Mouse (Mus musculus): ENCODE measurements around the gene Gcnt2. TPM values are rescaled to one million over a fixed set of nuclear protein-coding genes. Genes with fewer than 3 reads are reported as not detected.

Gcnt2 gene
- polyA plus RNA-seq, 1 experiment from 2014 or later, result 6.0 TPM

DNA sequence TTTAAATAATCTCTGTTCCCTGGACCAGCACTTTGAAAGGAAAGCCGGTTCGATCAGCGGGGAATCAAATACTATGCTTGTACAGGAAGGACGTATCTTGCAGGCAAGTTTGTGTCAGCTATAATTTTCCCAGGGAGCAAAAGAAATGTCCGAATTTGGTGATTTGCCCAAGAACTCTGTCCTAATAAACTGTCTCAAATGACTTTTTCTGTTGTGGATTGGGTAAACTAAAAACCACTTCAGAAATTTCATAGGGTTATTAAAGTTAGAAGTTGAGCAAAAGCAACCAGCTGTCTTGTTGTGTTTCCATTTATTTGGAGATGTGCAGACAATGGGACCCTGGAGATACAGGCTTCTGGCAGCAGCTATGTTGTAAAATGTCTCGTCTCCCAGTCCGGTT is 47.7 kb downstream of the Gcnt2 start:
- H3K36me3 ChIP-seq, result no peaks in the 10 kb centered on the region
- H3K4me3 ChIP-seq (replicated peaks), result no peak overlapping the region
- no peaks in the 10 kb centered on the region for H3K27me3 ChIP-seq
- H3K9me3 ChIP-seq (replicated peaks), result no peaks in the 10 kb centered on the region
- no peak overlapping the region for H3K9ac ChIP-seq
- WGBS, result 61% methylated on average over 7 of the region's 7 CpGs
- no peak overlapping the region for H3K27ac ChIP-seq (replicated peaks)
- no peak overlapping the region for H3K4me2 ChIP-seq (replicated peaks)
- ATAC-seq (ENCODE audit: insufficient number of reproducible peaks, low FRiP score, low TSS enrichment, low read depth), result no peak
- peaks cover 3% of the 10 kb centered on the region; the same call in 1 of the 2 replicates for H3K4me1 ChIP-seq

DNA sequence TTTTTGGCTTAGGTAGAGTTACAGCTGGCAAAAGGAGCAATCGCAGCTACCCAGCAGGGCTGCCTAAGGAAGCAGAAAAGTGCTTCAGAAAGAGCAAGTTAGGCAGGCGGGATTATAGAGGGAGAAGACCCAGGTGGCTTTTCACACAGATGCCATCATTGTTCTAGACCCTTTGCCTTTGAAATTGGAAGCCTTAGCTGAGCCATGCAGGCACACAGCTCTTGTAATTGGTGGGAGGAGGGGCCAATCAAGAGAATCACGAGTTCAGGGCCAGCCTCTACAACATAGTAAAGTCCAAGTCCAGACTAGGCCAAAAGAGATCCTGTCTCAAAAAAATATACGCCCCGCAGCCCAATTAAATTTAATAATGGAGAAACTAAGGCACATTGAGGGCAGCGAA is 48.5 kb downstream of the Gcnt2 start:
- no peaks in the 10 kb centered on the region for H3K9me3 ChIP-seq (replicated peaks)
- no peak overlapping the region for H3K4me2 ChIP-seq (replicated peaks)
- H3K9ac ChIP-seq, result no peak overlapping the region
- no peaks in the 10 kb centered on the region for H3K36me3 ChIP-seq
- peaks cover 3% of the 10 kb centered on the region; the same call in 1 of the 2 replicates for H3K4me1 ChIP-seq
- H3K27me3 ChIP-seq, result no peaks in the 10 kb centered on the region
- ATAC-seq (ENCODE audit: insufficient number of reproducible peaks, low FRiP score, low TSS enrichment, low read depth), result no peak
- no peak overlapping the region for H3K4me3 ChIP-seq (replicated peaks)
- 61% methylated on average over 6 of the region's 6 CpGs for WGBS
- no peak overlapping the region for H3K27ac ChIP-seq (replicated peaks)

DNA sequence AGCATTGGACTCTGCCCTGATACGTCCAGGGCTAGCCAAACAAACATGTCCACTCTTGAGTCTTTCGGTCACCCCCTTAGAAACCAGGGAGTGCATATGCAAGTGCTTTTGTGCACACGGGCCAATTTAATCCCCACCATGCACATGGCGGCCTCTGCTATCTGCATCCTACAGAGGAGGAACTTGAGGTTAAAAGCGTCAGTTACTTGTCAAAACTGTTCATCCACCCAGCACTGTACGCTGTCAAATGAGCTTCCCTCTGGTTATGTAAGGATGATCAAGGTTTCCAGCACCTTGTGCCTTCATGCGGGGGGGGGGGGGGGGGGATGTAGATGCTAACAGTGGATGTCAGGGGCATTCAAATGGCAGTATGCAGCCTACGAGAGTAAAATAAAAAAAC is 49.5 kb downstream of the Gcnt2 start:
- Histone ChIP-seq H3K9me3 (replicated peaks) (no peaks in the 10 kb centered on the region), H3K27ac (replicated peaks) (no peak overlapping the region), H3K27me3 (no peaks in the 10 kb centered on the region), H3K36me3 (no peaks in the 10 kb centered on the region), H3K4me3 (replicated peaks) (no peak overlapping the region), H3K4me1 (peaks cover 3% of the 10 kb centered on the region; the same call in 1 of the 2 replicates), H3K4me2 (replicated peaks) (no peak overlapping the region), H3K9ac (no peak overlapping the region)
- no peak for ATAC-seq (ENCODE audit: insufficient number of reproducible peaks, low FRiP score, low TSS enrichment, low read depth)
- WGBS, result 81% methylated on average over 8 of the region's 8 CpGs

DNA sequence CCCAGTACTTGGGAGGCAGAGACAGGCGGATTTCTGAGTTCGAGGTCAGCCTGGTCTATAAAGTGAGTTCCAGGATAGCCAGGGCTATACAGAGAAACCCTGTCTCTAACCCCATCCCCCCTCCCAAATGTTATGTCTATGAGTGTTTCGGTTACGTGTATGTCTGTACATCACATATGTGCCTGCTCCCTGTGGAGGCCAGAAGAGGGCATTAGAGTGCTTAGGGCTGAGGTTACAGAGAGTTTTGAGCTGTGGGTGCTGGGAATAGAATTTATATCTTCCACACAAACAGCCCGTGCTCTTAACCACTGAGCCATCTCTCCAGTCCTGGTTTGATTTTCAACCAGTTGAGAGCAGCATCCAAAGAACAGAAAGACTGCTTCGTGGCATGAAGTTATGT is 50.5 kb downstream of the Gcnt2 start:
- no peak overlapping the region for H3K4me2 ChIP-seq (replicated peaks)
- H3K9ac ChIP-seq, result no peak overlapping the region
- WGBS, result 94% methylated on average over 6 of the region's 6 CpGs
- ATAC-seq (ENCODE audit: insufficient number of reproducible peaks, low FRiP score, low TSS enrichment, low read depth), result no peak
- H3K4me1 ChIP-seq, result peaks cover 3% of the 10 kb centered on the region; the same call in 1 of the 2 replicates
- H3K27ac ChIP-seq (replicated peaks), result no peak overlapping the region
- H3K36me3 ChIP-seq, result no peaks in the 10 kb centered on the region
- H3K4me3 ChIP-seq (replicated peaks), result no peak overlapping the region
- no peaks in the 10 kb centered on the region for H3K27me3 ChIP-seq
- no peaks in the 10 kb centered on the region for H3K9me3 ChIP-seq (replicated peaks)

DNA sequence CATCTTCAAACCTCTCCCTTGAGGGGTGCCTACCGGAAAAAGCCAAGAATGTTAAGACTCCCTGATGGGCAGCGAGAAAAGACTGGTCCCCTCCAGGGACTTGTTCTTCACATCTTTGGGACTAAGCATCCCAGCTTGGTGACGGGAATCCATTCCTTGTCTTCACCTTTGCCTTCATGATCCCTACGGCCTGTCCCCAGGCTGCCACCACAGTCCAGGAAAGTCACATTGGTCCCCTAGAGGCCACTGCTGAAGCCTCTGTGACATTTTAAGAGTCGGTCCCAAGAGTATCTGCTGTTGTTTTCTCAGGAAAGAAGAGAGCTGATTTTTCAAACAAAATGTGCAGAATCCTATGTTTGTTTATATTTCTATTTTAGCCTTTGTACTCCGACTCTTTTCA is 52.4 kb downstream of the Gcnt2 start:
- Histone ChIP-seq H3K4me3 (replicated peaks) (no peak overlapping the region), H3K4me2 (replicated peaks) (no peak overlapping the region), H3K9me3 (replicated peaks) (no peaks in the 10 kb centered on the region), H3K27ac (replicated peaks) (no peak overlapping the region), H3K9ac (no peak overlapping the region), H3K27me3 (no peaks in the 10 kb centered on the region), H3K4me1 (peaks cover 11% of the 10 kb centered on the region; the same call in 1 of the 2 replicates), H3K36me3 (no peaks in the 10 kb centered on the region)
- WGBS, result 86% methylated on average over 6 of the region's 6 CpGs
- ATAC-seq (ENCODE audit: insufficient number of reproducible peaks, low FRiP score, low TSS enrichment, low read depth), result no peak

DNA sequence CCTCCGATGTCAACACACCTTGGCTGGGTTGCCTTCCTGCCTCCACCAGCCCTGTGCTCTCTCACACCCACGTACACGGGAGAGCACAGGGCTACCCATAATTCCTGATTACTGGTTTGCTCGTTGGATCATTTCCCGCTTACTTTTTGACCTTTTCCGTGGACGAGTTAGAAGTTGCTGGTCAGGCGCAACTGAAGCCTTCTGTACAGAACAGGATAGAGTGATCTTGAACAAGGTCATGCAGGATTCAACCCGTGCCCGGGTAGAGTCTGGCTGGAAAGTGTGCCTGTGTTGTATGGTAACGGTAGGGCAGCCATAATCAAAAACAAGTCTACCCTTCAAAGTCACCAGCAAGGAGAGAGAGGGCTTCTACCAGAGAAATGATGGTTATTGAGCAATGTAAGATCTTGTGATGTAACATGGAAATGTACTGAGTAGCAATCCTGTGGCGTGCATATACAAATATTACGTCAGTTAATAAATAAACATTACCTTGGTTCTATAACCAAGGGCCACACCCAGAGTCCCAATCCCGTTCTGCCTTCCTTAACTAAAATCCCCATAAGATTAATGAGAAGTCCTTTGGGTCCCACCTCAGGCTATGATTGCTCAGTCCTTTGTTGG is 54.0 kb downstream of the Gcnt2 start:
- Histone ChIP-seq H3K4me1 (peaks cover 24% of the 10 kb centered on the region), H3K36me3 (no peaks in the 10 kb centered on the region), H3K4me2 (replicated peaks) (no peak overlapping the region), H3K27ac (replicated peaks) (no peak overlapping the region), H3K4me3 (replicated peaks) (no peak overlapping the region), H3K27me3 (peaks cover 5% of the 10 kb centered on the region; the same call in 1 of the 2 replicates), H3K9ac (no peak overlapping the region), H3K9me3 (replicated peaks) (no peaks in the 10 kb centered on the region)
- WGBS, result 83% methylated on average over 14 of the region's 14 CpGs
- ATAC-seq (ENCODE audit: insufficient number of reproducible peaks, low FRiP score, low TSS enrichment, low read depth), result no peak

DNA sequence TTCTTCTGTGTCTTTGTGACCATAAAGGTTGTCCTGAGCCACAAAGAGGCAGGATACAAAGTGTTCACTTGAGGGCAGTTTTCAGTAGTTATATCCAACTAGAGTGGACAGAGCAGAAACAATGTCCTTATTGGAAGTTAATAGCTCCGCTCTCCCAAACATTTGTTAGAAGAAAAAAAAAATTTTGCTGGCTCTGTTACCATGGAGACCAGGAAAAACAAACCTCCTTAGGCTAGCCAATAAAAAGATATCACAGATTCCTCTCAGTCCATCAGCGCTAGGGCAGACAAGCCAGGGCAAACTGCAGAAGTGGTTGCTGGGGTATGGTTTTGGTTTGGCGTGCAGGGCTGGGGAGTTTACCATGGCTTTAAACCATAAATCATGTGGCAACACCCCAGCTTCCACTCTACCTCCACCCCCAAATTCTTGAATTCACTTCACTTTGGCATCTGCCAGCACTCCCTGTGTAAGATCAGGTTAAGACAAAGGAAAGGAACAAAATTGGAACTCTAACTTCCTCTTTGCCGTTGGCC is 54.6 kb downstream of the Gcnt2 start:
- Histone ChIP-seq H3K27ac (replicated peaks) (no peak overlapping the region), H3K4me3 (replicated peaks) (no peak overlapping the region), H3K4me2 (replicated peaks) (no peak overlapping the region), H3K4me1 (peaks cover 25% of the 10 kb centered on the region), H3K36me3 (no peaks in the 10 kb centered on the region), H3K9me3 (replicated peaks) (no peaks in the 10 kb centered on the region), H3K27me3 (peaks cover 7% of the 10 kb centered on the region; the same call in 1 of the 2 replicates), H3K9ac (no peak overlapping the region)
- ATAC-seq (ENCODE audit: insufficient number of reproducible peaks, low FRiP score, low TSS enrichment, low read depth), result no peak
- WGBS, result 61% methylated on average over 4 of the region's 4 CpGs

DNA sequence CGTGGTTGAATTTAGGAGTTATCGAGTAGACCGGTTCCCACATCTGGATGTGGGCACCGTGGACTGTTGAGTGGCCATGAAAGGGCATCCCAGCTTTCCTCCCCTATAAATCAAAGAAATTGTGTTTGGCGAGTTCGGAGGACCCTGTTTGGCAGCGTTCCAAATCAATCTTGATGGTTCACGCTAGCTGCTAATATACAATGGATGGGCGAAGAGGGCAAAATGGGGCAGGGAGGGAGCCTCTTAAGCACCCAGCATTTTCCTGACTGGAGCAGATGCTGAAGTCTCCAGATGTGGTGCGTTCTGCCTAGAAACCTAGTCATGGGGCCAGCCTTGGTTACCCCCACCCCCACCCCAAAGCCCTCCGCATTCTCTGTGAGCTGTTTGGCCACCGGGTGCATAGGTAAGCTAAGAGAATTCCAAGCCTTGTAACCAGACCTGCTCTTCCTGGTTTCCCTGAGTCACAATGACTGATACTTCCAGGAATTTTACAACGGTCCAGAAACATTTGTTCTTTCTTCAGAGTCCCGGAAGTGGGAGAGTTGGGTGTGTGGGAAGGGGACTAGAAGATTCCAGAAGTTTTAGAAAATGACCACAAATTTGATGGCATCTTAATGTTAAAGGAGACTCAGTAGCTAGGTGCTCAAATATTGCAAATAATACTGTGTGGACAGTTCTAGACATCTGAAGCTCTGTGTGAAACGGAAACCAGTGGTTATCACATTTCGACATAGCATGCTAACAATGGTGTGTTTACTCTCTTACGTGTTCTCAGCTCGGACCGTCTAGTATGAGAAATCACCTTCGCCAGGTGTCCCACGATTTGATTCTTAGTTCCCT is 57.0 kb downstream of the Gcnt2 start:
- ATAC-seq (ENCODE audit: insufficient number of reproducible peaks, low FRiP score, low TSS enrichment, low read depth), result no peak
- no peak overlapping the region for H3K9ac ChIP-seq

DNA sequence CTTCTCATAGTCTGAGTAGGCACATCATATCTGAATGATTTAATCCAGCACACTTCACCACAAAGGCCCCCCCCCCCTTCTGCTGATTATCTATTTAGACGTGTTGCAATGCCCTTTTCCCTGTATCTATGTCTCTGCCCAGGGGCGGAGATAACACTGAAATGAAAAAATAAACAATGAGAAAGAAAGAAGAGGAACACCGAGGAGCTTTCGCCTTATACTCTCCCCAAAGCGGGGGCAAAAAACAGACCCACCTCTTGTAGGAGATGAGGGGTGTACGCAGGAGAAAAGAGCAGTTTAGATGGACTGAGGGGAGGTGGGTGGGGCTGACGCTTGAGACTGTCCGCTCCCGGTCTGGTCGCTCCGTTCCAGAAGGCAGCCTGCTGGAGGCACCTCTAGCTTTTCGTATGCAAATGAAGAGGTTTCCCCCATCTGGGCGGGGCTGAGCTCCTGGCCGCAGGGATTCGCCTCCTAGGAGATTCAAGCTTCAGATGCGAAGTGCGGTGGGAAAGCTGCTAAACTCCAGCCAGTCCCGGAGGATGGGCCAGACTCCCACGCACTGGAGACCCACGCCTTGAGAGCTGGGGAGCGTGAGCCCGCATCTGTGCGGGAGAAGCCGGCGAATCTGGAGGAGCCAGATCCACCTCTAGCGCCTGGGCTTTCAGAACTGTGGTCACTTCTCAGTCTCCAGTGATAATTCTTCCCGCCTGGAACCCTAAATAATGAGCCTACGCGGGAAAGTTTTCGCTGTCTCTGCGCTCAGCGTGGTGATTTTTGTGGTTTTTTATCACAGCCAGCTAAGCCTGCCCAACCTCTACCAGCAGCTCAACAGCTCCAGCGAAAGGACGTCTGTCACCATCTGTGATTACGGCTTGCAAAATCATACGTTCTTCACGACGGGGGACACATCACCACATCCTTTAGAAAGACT is 57.9 kb downstream of the Gcnt2 start:
- peak overlapping the region; percentile 48 for H3K4me3 ChIP-seq (replicated peaks)
- H3K27me3 ChIP-seq, result peaks cover 7% of the 10 kb centered on the region; the same call in 1 of the 2 replicates
- H3K27ac ChIP-seq (replicated peaks), result 0 out of 2 replicates have a peak overlapping the region, but pooled peaks have one; percentile 7
- H3K9me3 ChIP-seq (replicated peaks), result no peaks in the 10 kb centered on the region
- peak overlapping the region; percentile 96 for H3K4me2 ChIP-seq (replicated peaks)
- H3K4me1 ChIP-seq, result peaks cover 25% of the 10 kb centered on the region
- WGBS, result under 1% methylated on average over 38 of the region's 38 CpGs
- ATAC-seq (ENCODE audit: insufficient number of reproducible peaks, low FRiP score, low TSS enrichment, low read depth), result peak; percentile 63
- H3K9ac ChIP-seq, result peak overlapping the region; percentile 28; the same call in 1 of the 2 replicates
- no peaks in the 10 kb centered on the region for H3K36me3 ChIP-seq

More for the DNA sequence above, 57.0 kb downstream of the Gcnt2 start:
- H3K9me3 ChIP-seq (replicated peaks), result no peaks in the 10 kb centered on the region
- H3K27ac ChIP-seq (replicated peaks), result no peak overlapping the region
- H3K36me3 ChIP-seq, result no peaks in the 10 kb centered on the region
- 8% methylated on average over 21 of the region's 21 CpGs for WGBS
- H3K4me1 ChIP-seq, result peaks cover 25% of the 10 kb centered on the region
- peaks cover 7% of the 10 kb centered on the region; the same call in 1 of the 2 replicates for H3K27me3 ChIP-seq
- H3K4me2 ChIP-seq (replicated peaks), result peak overlapping the region; percentile 96
- H3K4me3 ChIP-seq (replicated peaks), result peak overlapping the region; percentile 48

DNA sequence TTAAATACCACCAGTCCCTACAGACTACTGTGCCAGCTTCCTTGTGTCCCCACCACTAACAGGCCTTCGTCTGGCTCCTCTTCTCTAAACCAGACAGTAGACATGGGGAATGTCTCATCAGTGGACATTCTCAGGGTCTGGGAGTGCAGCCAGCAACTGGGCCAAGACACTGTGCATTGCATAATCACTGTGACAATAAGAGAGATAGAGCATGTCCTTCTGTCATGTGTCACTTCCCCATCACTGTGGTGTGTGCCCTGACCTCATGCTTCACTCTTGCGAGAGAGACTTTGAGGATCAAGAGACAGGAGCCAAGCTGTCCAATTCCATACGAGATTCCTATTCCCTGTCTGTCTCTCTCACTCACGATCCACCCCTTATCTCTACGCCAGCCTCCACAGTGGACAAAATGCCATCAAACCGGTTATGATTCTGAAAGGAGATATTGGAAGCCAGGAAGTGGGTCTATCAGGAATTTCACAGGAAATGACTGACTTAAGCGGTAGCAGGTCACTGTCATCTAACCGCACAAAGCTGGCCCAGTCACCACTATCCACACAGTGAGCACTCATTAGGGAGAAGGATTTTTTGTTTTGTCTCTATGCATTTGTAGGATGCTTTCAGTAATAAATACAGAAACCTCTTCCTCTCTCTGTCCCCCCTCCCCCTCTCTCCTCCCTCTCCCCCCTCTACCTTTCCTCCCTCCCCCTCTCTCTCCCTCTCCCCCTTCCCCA is 61.9 kb downstream of the Gcnt2 start:
- WGBS, result 61% methylated on average over 8 of the region's 8 CpGs
- H3K27ac ChIP-seq (replicated peaks), result no peak overlapping the region
- peaks cover 7% of the 10 kb centered on the region; the same call in 1 of the 2 replicates for H3K27me3 ChIP-seq
- no peak overlapping the region for H3K4me2 ChIP-seq (replicated peaks)
- H3K4me3 ChIP-seq (replicated peaks), result no peak overlapping the region
- peaks cover 21% of the 10 kb centered on the region for H3K4me1 ChIP-seq
- no peaks in the 10 kb centered on the region for H3K9me3 ChIP-seq (replicated peaks)
- H3K36me3 ChIP-seq, result no peaks in the 10 kb centered on the region
- ATAC-seq (ENCODE audit: insufficient number of reproducible peaks, low FRiP score, low TSS enrichment, low read depth), result no peak
- H3K9ac ChIP-seq, result no peak overlapping the region

Data from embryonic facial prominence, embryonic 15.5 days (tissue).